Mouse (Mus musculus) testis, adult 2 months (tissue): Measurements from ENCODE around the gene Kpna4.

Experiments used
- CTCF ChIP-seq: fragments of 200-500 bp; IDR thresholded peaks from 2 replicates; pipeline ENCODE4 v1.5.1; 2012; ENCODE audit warnings: low read depth, mild to moderate bottlenecking, inconsistent platforms, low read length, moderate library complexity; ENCODE audit not compliant: control insufficient read depth, insufficient read depth, insufficient replicate concordance
- POLR2A ChIP-seq: fragments of 200-500 bp; IDR thresholded peaks from 2 replicates; pipeline ENCODE4 v1.6.1; 2012; ENCODE audit warnings: low read depth, mild to moderate bottlenecking, inconsistent platforms, low read length, moderate library complexity; ENCODE audit not compliant: control insufficient read depth

DNA sequence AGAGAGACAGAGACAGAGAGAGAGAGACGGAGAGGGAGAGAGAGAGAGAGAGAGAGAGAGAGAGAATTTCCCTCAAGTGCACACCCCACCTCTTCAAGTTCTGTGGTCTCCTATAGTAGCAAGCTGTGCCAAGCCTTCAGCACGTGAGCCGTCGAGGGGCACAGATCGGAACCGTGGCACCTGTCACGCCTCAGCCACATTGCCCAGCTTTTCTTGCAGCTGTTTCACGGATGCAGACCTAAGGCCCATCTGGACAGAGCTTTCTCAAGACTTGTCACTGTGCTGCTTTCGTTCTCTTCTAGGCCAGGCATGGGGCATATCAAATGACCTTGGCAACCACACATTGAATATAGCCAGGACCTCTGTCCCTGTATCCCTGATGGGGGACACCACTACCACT, 41.8 kb upstream of the Kpna4 start:
- TF ChIP-seq POLR2A (no peak), CTCF (no peak)
